Mouse (Mus musculus): ENCODE results near the gene Usp42. TPM values are rescaled to one million over a fixed set of nuclear protein-coding genes. Genes with fewer than 3 reads are reported as not detected.
A peak's percentile ranks its signal among the peaks of the same experiment; 100 is the strongest.

The Usp42 gene
- polyA plus RNA-seq, 1 experiment from 2014 or later, result 17.1 TPM

GRCm38 (mm10) chr5:143676218-143676985 lies 55.7 kb downstream of the Usp42 start:
- 0 out of 2 replicates have a peak overlapping the region, but pooled peaks have one; percentile 26 for H3K27ac ChIP-seq (ENCODE audit: low read length)
- 36% methylated on average over 5 of the region's 5 CpGs for WGBS

GRCm38 (mm10) chr5:143674576-143674975 lies 57.5 kb downstream of the Usp42 start:
- no peak overlapping the region for H3K4me3 ChIP-seq (ENCODE audit: low read length)
- H3K4me2 ChIP-seq (replicated peaks; ENCODE audit: low read depth, low read length), result no peak overlapping the region
- no peaks in the 10 kb centered on the region for H3K9me3 ChIP-seq (ENCODE audit: low read length)
- no peaks in the 10 kb centered on the region for H3K27me3 ChIP-seq (ENCODE audit: insufficient read depth, low read length)
- H3K36me3 ChIP-seq (ENCODE audit: insufficient read depth, low read length), result no peaks in the 10 kb centered on the region
- WGBS, result 49% methylated on average over 5 of the region's 5 CpGs
- no peak overlapping the region for H3K9ac ChIP-seq (replicated peaks; ENCODE audit: low read length)
- 0 out of 2 replicates have a peak, but pooled peaks have one; percentile 32 for ATAC-seq (ENCODE audit: low FRiP score, low TSS enrichment)
- peaks cover 47% of the 10 kb centered on the region for H3K4me1 ChIP-seq (ENCODE audit: insufficient read depth, low read length)
- no peak overlapping the region for H3K27ac ChIP-seq (ENCODE audit: low read length)

More at GRCm38 (mm10) chr5:143676218-143676985, 55.7 kb downstream of the Usp42 start:
- no peaks in the 10 kb centered on the region for H3K27me3 ChIP-seq (ENCODE audit: insufficient read depth, low read length)
- H3K4me2 ChIP-seq (replicated peaks; ENCODE audit: low read depth, low read length), result no peak overlapping the region
- no peaks in the 10 kb centered on the region for H3K9me3 ChIP-seq (ENCODE audit: low read length)
- no peaks in the 10 kb centered on the region for H3K36me3 ChIP-seq (ENCODE audit: insufficient read depth, low read length)
- H3K4me1 ChIP-seq (ENCODE audit: insufficient read depth, low read length), result peaks cover 52% of the 10 kb centered on the region
- no peak overlapping the region for H3K4me3 ChIP-seq (ENCODE audit: low read length)
- no peak overlapping the region for H3K9ac ChIP-seq (replicated peaks; ENCODE audit: low read length)
- ATAC-seq (ENCODE audit: low FRiP score, low TSS enrichment), result no peak

- Histone ChIP-seq H3K9ac (replicated peaks; ENCODE audit: low read length) (no peak overlapping the region), H3K4me1 (ENCODE audit: insufficient read depth, low read length) (peaks cover 30% of the 10 kb centered on the region), H3K9me3 (ENCODE audit: low read length) (no peaks in the 10 kb centered on the region), H3K36me3 (ENCODE audit: insufficient read depth, low read length) (no peaks in the 10 kb centered on the region), H3K4me2 (replicated peaks; ENCODE audit: low read depth, low read length) (no peak overlapping the region), H3K4me3 (ENCODE audit: low read length) (no peak overlapping the region), H3K27ac (ENCODE audit: low read length) (no peak overlapping the region), H3K27me3 (ENCODE audit: insufficient read depth, low read length) (no peaks in the 10 kb centered on the region)
- WGBS, result 72% methylated on average over 6 of the region's 6 CpGs
- ATAC-seq (ENCODE audit: low FRiP score, low TSS enrichment), result no peak
Observed at GRCm38 (mm10) chr5:143670740-143671415, 61.2 kb downstream of the Usp42 start.

- H3K27ac ChIP-seq (ENCODE audit: low read length), result peak overlapping the region; percentile 35; the same call in 1 of the 2 replicates
Observed at GRCm38 (mm10) chr5:143669839-143670238, 62.2 kb downstream of the Usp42 start.

GRCm38 (mm10) chr5:143669393-143669792 lies 62.7 kb downstream of the Usp42 start:
- peak overlapping the region; percentile 35; the same call in 1 of the 2 replicates for H3K27ac ChIP-seq (ENCODE audit: low read length)

More at GRCm38 (mm10) chr5:143669839-143670238, 62.2 kb downstream of the Usp42 start:
- WGBS, result 61% methylated on average over 2 of the region's 2 CpGs
- no peak for ATAC-seq (ENCODE audit: low FRiP score, low TSS enrichment)
- H3K27me3 ChIP-seq (ENCODE audit: insufficient read depth, low read length), result no peaks in the 10 kb centered on the region
- no peak overlapping the region for H3K9ac ChIP-seq (replicated peaks; ENCODE audit: low read length)
- H3K4me1 ChIP-seq (ENCODE audit: insufficient read depth, low read length), result peaks cover 32% of the 10 kb centered on the region
- H3K4me3 ChIP-seq (ENCODE audit: low read length), result no peak overlapping the region
- no peak overlapping the region for H3K4me2 ChIP-seq (replicated peaks; ENCODE audit: low read depth, low read length)
- no peaks in the 10 kb centered on the region for H3K36me3 ChIP-seq (ENCODE audit: insufficient read depth, low read length)
- H3K9me3 ChIP-seq (ENCODE audit: low read length), result no peaks in the 10 kb centered on the region

GRCm38 (mm10) chr5:143668884-143669283 lies 63.2 kb downstream of the Usp42 start:
- Histone ChIP-seq H3K27me3 (ENCODE audit: insufficient read depth, low read length) (no peaks in the 10 kb centered on the region), H3K4me1 (ENCODE audit: insufficient read depth, low read length) (peaks cover 29% of the 10 kb centered on the region), H3K9me3 (ENCODE audit: low read length) (no peaks in the 10 kb centered on the region), H3K9ac (replicated peaks; ENCODE audit: low read length) (no peak overlapping the region), H3K36me3 (ENCODE audit: insufficient read depth, low read length) (no peaks in the 10 kb centered on the region), H3K4me2 (replicated peaks; ENCODE audit: low read depth, low read length) (no peak overlapping the region), H3K27ac (ENCODE audit: low read length) (no peak overlapping the region), H3K4me3 (ENCODE audit: low read length) (no peak overlapping the region)
- 0 out of 2 replicates have a peak, but pooled peaks have one; percentile 70 for ATAC-seq (ENCODE audit: low FRiP score, low TSS enrichment)
- WGBS, result 41% methylated on average over 2 of the region's 2 CpGs

More at GRCm38 (mm10) chr5:143669393-143669792, 62.7 kb downstream of the Usp42 start:
- ATAC-seq (ENCODE audit: low FRiP score, low TSS enrichment), result peak; percentile 59; the same call in 1 of the 2 replicates
- no peak overlapping the region for H3K4me2 ChIP-seq (replicated peaks; ENCODE audit: low read depth, low read length)
- H3K36me3 ChIP-seq (ENCODE audit: insufficient read depth, low read length), result no peaks in the 10 kb centered on the region
- 36% methylated on average over 2 of the region's 2 CpGs for WGBS
- H3K9ac ChIP-seq (replicated peaks; ENCODE audit: low read length), result no peak overlapping the region
- H3K27me3 ChIP-seq (ENCODE audit: insufficient read depth, low read length), result no peaks in the 10 kb centered on the region
- peaks cover 28% of the 10 kb centered on the region for H3K4me1 ChIP-seq (ENCODE audit: insufficient read depth, low read length)
- H3K9me3 ChIP-seq (ENCODE audit: low read length), result no peaks in the 10 kb centered on the region
- H3K4me3 ChIP-seq (ENCODE audit: low read length), result no peak overlapping the region

- ATAC-seq (ENCODE audit: low FRiP score, low TSS enrichment), result no peak
- WGBS, result 78% methylated on average over 1 of the region's 1 CpGs
- Histone ChIP-seq H3K27me3 (ENCODE audit: insufficient read depth, low read length) (no peaks in the 10 kb centered on the region), H3K9ac (replicated peaks; ENCODE audit: low read length) (no peak overlapping the region), H3K9me3 (ENCODE audit: low read length) (no peaks in the 10 kb centered on the region), H3K36me3 (ENCODE audit: insufficient read depth, low read length) (no peaks in the 10 kb centered on the region), H3K4me1 (ENCODE audit: insufficient read depth, low read length) (peaks cover 41% of the 10 kb centered on the region), H3K27ac (ENCODE audit: low read length) (no peak overlapping the region), H3K4me2 (replicated peaks; ENCODE audit: low read depth, low read length) (no peak overlapping the region), H3K4me3 (ENCODE audit: low read length) (no peak overlapping the region)
Observed at GRCm38 (mm10) chr5:143666015-143666414, 66.1 kb downstream of the Usp42 start.

- WGBS, result 64% methylated on average over 2 of the region's 2 CpGs
- Histone ChIP-seq H3K27me3 (ENCODE audit: insufficient read depth, low read length) (no peaks in the 10 kb centered on the region), H3K9ac (replicated peaks; ENCODE audit: low read length) (no peak overlapping the region), H3K4me1 (ENCODE audit: insufficient read depth, low read length) (peaks cover 41% of the 10 kb centered on the region), H3K9me3 (ENCODE audit: low read length) (no peaks in the 10 kb centered on the region), H3K36me3 (ENCODE audit: insufficient read depth, low read length) (no peaks in the 10 kb centered on the region), H3K4me2 (replicated peaks; ENCODE audit: low read depth, low read length) (no peak overlapping the region), H3K4me3 (ENCODE audit: low read length) (no peak overlapping the region), H3K27ac (ENCODE audit: low read length) (no peak overlapping the region)
- no peak for ATAC-seq (ENCODE audit: low FRiP score, low TSS enrichment)
Observed at GRCm38 (mm10) chr5:143665561-143665960, 66.5 kb downstream of the Usp42 start.

GRCm38 (mm10) chr5:143663074-143663687 lies 68.9 kb downstream of the Usp42 start:
- WGBS, result 64% methylated on average over 7 of the region's 7 CpGs
- peak; percentile 55; the same call in 1 of the 2 replicates for ATAC-seq (ENCODE audit: low FRiP score, low TSS enrichment)

More at GRCm38 (mm10) chr5:143663074-143663687, 68.9 kb downstream of the Usp42 start:
- Histone ChIP-seq H3K9ac (replicated peaks; ENCODE audit: low read length) (peak overlapping the region; percentile 1; the same call in 1 of the 2 replicates), H3K4me1 (ENCODE audit: insufficient read depth, low read length) (peaks cover 32% of the 10 kb centered on the region), H3K27ac (ENCODE audit: low read length) (peak overlapping the region; percentile 84), H3K36me3 (ENCODE audit: insufficient read depth, low read length) (no peaks in the 10 kb centered on the region), H3K4me2 (replicated peaks; ENCODE audit: low read depth, low read length) (0 out of 2 replicates have a peak overlapping the region, but pooled peaks have one; percentile 14), H3K27me3 (ENCODE audit: insufficient read depth, low read length) (no peaks in the 10 kb centered on the region), H3K9me3 (ENCODE audit: low read length) (no peaks in the 10 kb centered on the region), H3K4me3 (ENCODE audit: low read length) (no peak overlapping the region)
